Mouse (Mus musculus): ENCODE data around the gene Mtor.

The Mtor gene

DNA sequence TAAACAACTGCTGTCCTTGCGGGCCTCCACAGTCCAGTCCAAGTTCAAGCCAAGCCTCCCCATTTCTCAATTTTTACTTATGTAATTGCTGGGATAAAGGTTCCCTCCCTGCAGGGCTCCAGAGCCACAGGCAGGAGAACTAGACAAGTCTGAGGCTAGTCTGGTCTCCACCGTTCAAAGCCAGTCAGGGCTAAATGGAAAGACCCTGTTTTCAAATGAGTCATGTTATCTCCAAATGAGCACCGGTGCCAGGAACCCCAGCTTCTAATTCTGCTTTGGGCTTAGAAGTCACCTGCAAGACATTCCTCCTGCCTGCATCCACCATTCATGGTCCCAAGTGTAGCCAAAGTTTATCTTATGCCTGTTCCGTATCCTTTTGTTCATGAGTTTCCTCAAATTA is 153.5 kb downstream of the Mtor start:
- DNase-seq, result no peak

DNA sequence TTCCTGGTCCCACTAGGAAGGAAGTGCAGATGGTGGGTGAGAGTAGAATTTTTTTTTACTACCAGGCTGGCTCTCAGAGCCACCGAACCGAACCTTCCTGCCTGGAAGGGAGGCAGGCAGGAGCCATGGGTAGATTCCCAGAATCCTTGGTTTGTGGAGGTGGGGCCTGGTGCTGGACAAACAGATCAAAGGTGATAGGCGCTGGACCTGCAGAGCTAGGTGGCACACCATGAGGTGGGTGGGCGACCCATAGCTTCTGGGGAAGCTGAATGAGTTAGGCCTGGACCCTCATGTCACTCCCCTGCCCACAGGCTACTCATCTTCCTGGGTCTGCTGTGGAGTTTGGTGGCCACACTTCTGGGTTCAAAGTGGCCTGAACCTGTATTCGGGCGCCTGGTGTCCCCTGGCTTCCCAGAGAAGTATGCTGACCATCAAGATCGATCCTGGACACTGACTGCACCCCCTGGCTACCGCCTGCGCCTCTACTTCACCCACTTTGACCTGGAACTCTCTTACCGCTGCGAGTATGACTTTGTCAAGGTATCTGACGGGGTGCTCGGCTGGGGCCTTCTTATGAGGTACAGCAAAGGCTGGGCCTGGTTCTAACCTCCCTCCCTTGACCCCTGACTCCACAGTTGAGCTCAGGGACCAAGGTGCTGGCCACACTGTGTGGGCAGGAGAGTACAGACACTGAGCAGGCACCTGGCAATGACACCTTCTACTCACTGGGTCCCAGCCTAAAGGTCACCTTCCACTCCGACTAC is 154.1 kb downstream of the Mtor start, which contains the start of gene Masp2:
Masp2 (plus strand) TSS at position 198 of the 764 bp plus-strand sequence.
- DNase-seq, result no peak

DNA sequence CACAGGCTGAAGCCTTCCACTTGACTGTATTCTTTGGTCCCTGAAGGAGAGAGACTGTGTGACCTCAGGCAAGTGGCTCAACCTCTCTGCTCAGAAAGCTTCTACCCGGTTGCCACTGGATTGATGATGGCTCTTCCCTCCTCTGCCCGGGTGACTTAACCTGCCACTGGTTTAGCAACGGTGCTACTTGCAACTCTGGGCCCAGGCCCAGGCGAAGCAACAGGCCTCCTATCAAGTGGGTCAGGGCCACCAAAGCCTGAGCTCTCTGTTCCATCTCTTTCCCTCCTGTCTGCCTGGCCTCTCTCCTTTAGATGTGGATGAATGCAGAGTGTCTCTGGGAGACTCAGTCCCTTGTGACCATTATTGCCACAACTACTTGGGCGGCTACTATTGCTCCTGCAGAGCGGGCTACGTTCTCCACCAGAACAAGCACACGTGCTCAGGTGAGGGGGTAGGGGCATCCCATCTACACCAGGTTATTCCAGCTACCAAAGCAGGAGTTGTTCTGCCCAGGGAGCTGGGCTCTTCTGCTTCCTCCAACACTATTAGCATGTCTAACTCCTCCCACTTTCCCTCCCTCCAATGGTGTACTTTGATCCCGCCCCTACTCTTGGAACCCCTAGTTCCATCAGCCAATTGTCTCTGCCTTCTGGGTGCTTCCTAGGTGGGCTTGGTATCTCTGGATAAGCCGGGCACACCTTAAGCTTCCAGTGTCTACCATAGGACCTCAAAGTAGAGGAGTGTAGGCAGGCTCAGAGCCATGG is 155.1 kb downstream of the Mtor start:
- no peak for DNase-seq

DNA sequence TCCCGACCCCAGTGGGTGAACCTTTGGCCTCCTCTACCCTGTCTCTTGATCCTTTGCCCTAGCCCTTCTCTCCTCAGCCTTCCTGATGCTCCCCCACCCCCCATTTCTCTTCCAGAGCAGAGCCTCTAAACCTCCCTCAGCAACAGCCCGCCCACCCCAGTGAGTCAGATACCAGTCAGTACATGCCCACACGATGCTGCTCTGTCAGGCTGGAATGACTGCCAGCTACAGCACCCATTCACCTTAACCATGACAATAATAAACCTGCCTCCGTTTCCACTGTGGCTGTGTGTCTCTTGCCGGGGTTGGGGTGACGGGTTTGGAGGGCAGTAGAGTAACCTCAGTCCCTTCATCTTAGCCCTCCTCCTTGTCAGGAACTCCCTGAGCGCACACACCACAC is 155.7 kb downstream of the Mtor start:
- no peak for DNase-seq

DNA sequence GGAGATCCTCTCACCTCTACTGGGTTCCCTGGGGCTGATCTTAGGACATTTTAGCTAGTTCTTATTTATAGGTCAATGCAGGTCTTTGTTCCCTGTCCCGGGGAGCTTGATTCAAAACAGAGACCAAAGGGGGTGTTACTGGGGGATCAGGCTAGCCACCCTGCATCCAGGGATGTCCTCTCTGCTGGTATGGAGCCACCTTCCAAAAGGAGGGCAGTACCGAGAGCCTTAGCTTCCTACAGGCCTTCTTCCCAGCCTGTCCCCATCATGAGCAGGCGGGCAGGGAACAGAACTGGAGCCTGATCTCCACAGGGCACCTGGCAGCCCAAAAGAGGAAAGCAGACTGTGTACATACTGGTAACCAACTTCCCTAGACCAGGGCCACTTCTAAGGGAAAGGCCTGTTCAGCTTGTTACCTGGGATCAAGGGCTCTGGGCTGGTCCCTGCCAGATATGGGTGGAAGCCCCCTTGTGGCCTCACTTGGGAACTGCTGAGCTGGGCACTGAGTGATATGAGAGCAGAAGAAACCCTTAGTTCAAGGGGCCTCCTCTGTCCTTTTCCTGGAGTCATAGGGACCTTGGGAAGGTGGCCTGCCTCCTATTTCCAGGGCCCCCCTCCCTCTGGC is 156.2 kb downstream of the Mtor start:
- DNase-seq, result peak; percentile 85 to 87
